Mouse (Mus musculus) effector memory CD4-positive, alpha-beta T cell, adult 5 months (primary cell): ENCODE measurements around the gene Plin1. TPM values are rescaled to one million over a fixed set of nuclear protein-coding genes. Genes with fewer than 3 reads are reported as not detected.

Experiments used
- polyA plus RNA-seq: library from polyadenylated mRNA; unstranded; fragments of 100-300 nt; shearing (Covaris generic); gene quantifications from one replicate; pipeline ENCODE4 v1.2.1, GENCODE M21; 2017

The Plin1 gene
- polyA plus RNA-seq: 0.17 TPM

GRCm38 (mm10) chr7:79732622-79733021 lies at the start of gene Plin1:
TSS of gene Plin1 (minus strand) at chr7:79732903.

GRCm38 (mm10) chr7:79742659-79743536 lies 10.2 kb upstream of the Plin1 start, which contains the start of the genes Pex11a and Wdr93:
TSS of gene Pex11a (minus strand) at chr7:79743131.
TSS of gene Wdr93 (plus strand) at chr7:79743163.

GRCm38 (mm10) chr7:79715187-79715981 lies 17.3 kb downstream of the Plin1 start, which contains the start of gene Kif7:
TSS of gene Kif7 (minus strand) at chr7:79715720.

Other genes with a start within 250 kb of the Plin1 start
- not detected for gene Rhcg, start 115.2 kb downstream of the Plin1 start, polyA plus RNA-seq
- 0.92 TPM for gene Ticrr, start 72.7 kb downstream of the Plin1 start, polyA plus RNA-seq
- gene Kif7, start 17.2 kb downstream of the Plin1 start, polyA plus RNA-seq: 0.79 TPM
- 1.7 TPM for gene Pex11a, start 10.2 kb upstream of the Plin1 start, polyA plus RNA-seq
- gene Wdr93, start 10.3 kb upstream of the Plin1 start, polyA plus RNA-seq: not detected
- not detected for gene Mesp1, start 60.9 kb upstream of the Plin1 start, polyA plus RNA-seq
- not detected for gene Mesp2, start 77.8 kb upstream of the Plin1 start, polyA plus RNA-seq
- gene Anpep, start 128.2 kb upstream of the Plin1 start, polyA plus RNA-seq: not detected
- 13.3 TPM for gene Ap3s2, start 187.7 kb upstream of the Plin1 start, polyA plus RNA-seq
- 0.16 TPM for gene Arpin, start 202.5 kb upstream of the Plin1 start, polyA plus RNA-seq